Mouse (Mus musculus) B cell, adult 2 months (primary cell): ENCODE results near the gene Gm20605.
"Not testable (repeated sequence)": the region's sequence is repeated elsewhere in the genome, so short reads cannot be mapped to it uniquely, and the experiment has no call there.

Experiments
- DNase-seq, 2 experiments: peaks; one replicate each; pipeline ENCODE4 v3.0.0; 2022

Gene Gm20605

DNA sequence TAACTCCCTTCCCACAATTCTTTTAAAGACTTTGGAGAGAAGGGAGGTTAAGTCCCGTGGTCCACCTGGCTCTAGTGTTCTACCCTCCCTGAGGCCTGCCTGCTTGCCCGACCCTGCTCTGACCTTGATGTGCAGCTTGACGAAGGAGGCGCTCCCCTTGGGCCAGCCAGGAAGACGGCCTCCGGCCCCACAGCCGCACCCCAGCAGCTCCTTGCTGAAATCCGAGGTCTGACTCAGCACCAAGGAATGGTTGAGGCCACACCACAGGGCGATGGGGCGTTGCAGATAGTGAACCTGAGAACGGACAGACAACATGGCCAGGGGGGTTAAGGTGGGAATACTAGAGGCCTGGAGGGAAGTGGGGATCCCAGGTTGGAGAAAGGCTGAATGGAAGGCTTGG lies 15.4 kb upstream of the Gm20605 start, which contains the start of gene Pcolce:
Gene Pcolce (minus strand): TSS at position 235 of the 400 bp plus-strand sequence.
- no peak for DNase-seq

GRCm38 (mm10) chr5:137614921-137615320 lies 14.1 kb upstream of the Gm20605 start:
- not testable (repeated sequence) for DNase-seq

- no peak for DNase-seq
These were observed 13.6 kb upstream of the Gm20605 start for GRCm38 (mm10) chr5:137615347-137615746.

- no peak for DNase-seq
These were observed 4.9 kb upstream of the Gm20605 start for GRCm38 (mm10) chr5:137623937-137624530.

DNA sequence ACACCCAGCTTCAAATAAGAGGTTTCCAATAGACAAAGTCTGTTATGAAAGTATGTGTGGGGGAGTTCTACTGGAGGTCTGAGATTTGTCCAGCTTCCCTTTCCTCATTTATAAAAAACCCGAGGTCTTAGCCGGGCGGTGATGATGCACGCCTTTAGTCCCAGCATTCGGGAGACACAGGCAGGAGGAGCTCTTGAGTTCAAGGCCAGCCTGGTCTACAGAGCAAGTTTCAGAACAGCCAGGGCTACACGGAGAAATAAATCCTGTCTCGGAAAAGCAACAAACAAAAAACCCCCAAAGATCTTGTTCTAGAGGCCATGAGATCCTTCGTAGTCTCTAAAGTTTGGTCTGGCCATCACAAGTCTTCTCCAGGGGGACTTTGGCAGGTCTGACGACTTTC lies 984 bp upstream of the Gm20605 start:
- no peak for DNase-seq

DNA sequence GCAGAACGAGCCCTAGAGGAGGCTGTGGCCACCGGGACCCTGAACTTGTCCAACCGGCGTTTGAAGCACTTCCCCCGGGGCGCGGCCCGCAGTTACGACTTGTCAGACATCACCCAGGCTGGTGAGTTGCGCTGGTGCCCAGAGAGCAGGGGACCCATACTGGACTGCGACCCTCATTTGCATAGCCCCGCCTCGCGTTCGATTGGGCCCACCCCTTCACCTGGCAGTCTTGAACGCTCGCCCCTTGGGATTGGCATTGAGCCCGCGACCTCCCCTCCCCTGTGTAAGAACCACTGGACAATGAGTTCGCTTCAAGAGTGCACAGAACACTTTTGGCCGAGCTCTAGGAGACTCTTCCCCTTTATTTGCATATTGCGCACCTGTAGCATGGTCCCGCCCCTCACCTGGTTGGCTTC lies 339 bp downstream of the Gm20605 start:
- peak in 1 of 2 experiments; percentile 73 for DNase-seq

GRCm38 (mm10) chr5:137629906-137630545 lies 1.1 kb downstream of the Gm20605 start:
- DNase-seq, result peak; percentile 34 to 37

DNA sequence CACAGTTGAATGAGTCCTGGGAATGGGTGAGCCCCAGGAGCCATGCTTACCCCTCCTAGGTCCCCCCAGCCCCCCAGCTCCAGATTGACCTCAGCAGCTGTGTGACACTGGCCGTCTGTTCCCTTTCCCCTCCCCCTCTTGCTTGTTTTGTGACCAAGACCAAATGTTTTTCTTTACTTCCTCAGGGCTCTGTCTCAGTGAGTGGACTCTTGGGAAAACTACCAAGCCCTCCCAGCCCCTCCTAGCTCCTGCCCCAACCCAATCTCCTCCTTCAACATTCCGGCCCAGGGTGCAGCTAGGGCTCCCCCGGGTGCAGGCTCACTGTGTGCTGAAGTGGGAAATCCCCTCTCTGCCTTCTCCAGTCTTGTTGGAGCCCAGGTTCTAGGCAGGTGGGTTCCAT lies 1.6 kb downstream of the Gm20605 start:
- DNase-seq, result peak in 1 of 2 experiments; percentile 25

- peak; percentile 84 to 86 for DNase-seq
These were observed 2.2 kb downstream of the Gm20605 start for GRCm38 (mm10) chr5:137631171-137631570.

- peak in 1 of 2 experiments; percentile 42 for DNase-seq
These were observed 2.6 kb downstream of the Gm20605 start for GRCm38 (mm10) chr5:137631591-137631990.

- no peak for DNase-seq
These were observed 4.6 kb downstream of the Gm20605 start for GRCm38 (mm10) chr5:137633397-137634084.

DNA sequence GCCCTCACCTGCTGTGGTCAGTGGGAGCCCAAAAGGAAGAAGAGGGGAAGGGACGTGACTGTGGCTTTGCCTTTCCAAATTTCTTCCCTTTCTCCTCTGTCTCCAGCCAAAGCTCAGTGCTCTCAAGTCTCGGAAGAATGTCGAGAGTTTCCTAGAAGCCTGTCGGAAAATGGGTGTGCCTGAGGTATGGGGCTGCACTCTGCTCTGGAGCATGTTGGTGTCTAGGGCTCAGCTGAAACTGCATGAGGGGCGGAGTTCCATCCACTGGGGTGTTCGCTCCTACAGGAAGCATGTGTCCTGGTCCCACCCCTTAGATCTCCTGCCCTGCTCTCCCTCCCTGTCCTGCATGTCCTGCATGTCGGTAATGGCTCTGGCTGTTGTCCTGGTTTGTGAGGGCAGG lies 10.5 kb downstream of the Gm20605 start:
- DNase-seq, result no peak

DNA sequence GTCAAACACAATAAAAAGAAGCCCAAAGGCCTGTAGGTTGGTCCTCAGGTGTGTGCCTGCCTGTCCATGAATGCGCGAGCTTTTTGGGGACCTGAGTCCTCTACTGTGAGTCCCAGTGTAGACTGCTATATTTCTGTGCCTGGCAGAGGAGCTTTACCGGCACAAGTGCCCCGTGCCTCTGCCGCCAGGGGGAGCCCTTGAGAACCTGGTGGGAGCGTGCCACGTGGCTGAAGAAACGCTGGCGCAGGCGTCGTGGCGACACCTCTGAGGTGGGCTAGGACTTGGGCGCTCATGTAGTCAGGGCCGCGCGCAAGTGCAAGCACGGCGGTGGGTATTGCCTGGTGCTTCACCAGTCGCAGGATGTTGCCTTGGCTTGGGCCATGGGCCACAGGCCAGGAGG lies 12.1 kb downstream of the Gm20605 start, which contains the start of gene Sap25:
Gene Sap25 (plus strand): TSS at position 281 of the 400 bp plus-strand sequence.
- DNase-seq, result peak; percentile 60 to 64

DNA sequence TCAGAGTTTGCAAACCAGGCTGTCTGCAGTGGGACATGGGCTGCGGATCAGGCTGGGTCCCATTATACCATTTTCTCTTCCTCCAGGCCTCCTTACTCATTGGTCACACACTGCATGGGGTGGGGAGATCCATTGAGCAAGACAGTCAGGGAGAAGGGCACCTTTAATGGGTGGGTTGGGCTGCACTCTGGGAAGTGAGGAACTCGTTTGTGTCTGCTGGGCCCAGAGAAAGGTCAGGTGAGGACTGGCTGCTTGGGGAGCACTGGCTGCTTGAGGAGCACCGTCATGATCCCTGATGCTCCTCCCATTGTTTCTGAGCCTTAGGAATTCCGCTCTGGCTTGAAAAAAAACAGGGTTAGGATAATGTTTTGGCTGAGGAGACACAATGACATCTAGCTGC lies 13.9 kb downstream of the Gm20605 start:
- DNase-seq, result no peak

GRCm38 (mm10) chr5:137644484-137644883 lies 15.5 kb downstream of the Gm20605 start:
- DNase-seq, result no peak

DNA sequence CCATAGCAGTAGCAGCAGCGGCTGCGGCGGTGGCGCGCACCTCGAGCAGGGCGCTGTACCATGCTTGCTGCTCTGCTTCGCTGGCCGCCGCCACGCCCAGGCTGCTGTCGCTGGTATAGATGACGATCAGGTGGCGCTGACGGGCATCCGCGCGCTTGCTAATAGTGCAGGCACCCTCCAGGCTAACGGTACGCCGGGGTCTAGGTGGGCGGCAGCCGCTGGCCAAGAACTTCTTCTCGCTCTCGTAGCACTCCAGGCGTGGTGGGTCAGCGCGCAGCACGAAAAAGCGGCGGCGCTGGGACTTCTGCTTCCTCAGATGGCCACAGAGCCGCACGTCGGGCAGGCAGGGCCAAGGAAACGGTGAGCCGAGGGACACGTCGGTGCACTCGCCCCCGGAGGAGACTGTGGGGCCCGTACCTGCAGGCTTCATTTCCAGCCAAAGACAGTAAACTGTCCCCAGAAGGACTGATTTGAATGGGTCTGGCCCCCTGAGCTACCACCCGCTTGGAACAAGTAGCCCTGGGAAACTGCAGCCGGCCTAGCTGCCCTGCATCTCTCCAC lies 16.2 kb downstream of the Gm20605 start:
- peak; percentile 74 for DNase-seq

DNA sequence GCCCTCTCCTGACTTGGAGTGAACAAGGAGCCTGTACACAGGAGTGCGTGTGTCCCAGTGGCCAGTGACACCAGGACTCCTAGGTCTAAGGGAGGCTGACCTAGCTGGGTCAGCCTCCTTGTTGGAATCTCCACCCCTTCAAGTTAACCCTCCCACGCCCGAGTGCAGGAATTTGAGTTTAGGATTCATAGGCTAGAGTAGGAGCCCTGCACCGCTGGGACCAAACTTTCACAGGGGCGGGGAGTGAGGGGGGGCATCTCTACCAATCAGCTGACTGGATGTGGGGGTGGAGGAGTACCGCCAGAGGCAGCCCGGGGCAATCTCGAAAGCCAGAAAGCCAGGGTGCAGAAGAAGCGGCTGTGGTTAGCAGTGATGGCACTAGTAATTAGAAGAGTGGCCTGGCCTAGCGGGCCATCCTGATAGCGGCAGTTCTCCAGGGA lies 16.7 kb downstream of the Gm20605 start, which contains the start of gene Irs3:
Gene Irs3 (minus strand): TSS at position 63 of the 440 bp plus-strand sequence.
- peak; percentile 17 to 24 for DNase-seq

- peak in 1 of 2 experiments; percentile 15 for DNase-seq
These were observed 19.0 kb downstream of the Gm20605 start for GRCm38 (mm10) chr5:137647827-137648601.

GRCm38 (mm10) chr5:137649251-137649650 lies 20.3 kb downstream of the Gm20605 start:
- DNase-seq, result no peak

GRCm38 (mm10) chr5:137649669-137650571 lies 20.9 kb downstream of the Gm20605 start:
- DNase-seq, result no peak

DNA sequence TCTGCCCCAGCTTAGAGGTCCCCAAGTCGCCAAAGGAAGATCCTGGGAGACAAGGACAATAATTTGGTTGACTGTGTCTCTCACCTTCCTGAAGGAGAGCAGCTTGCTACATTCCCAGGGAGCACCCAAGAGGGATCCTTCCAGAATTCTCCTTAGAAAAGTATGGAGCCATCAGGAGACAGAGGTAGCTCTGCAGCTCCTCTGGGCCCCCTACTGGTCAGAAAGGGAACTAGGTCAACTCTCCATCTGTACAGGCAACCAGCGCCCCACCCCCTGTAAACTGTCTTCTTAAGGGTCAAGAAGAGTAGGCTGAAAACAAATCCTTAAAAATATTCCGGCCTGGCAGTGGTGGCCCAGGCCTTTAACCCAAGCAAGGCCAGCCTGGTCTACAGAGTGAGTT lies 23.5 kb downstream of the Gm20605 start:
- peak; percentile 64 to 68 for DNase-seq
